Mouse (Mus musculus): ENCODE data around the gene Gjb3. TPM values are rescaled to one million over a fixed set of nuclear protein-coding genes. Genes with fewer than 3 reads are reported as not detected.

The Gjb3 gene
- total and polyA plus RNA-seq, 3 experiments = not detected

DNA sequence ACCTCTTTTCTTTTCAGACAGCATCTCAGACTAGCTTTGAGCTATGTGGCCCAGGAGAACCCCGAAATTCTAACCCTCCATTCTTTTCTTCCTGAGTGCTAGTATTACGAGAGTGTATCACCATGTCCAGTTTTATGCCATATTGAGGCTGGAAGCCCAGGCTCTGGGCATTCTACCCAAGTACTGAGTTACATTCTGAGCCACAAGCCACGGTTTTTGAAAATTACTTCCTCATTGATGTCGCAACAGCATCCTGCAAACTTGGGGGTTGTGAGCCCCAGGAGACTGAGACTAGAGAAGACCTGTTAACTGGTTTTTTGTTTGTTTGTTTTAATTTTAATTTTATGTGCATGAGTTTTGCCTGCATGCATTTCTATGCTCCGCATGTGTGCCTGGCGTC is 2.9 kb downstream of the Gjb3 start:
- Histone ChIP-seq H3K9ac (ENCODE audit: insufficient read depth, low read depth) (no peak overlapping the region), H3K9me3 (replicated peaks; ENCODE audit: low read length) (no peaks in the 10 kb centered on the region), H3K4me1 (ENCODE audit: control insufficient read depth in 1 of 2, insufficient read depth in 2 of 2) (peaks cover 2 to 6% of the 10 kb centered on the region in 2 experiments; a peak in 3 of 4 replicates), H3K27ac (ENCODE audit: insufficient read depth, low read depth) (no peak overlapping the region), H3K4me3 (replicated peaks in 1 of 3; ENCODE audit: low read depth in 2 of 3, low read length in 2 of 3, poor library complexity in 1 of 3) (no peak overlapping the region), H3K4me2 (ENCODE audit: insufficient read depth, low read depth, poor library complexity, severe bottlenecking) (no peak overlapping the region), H3K27me3 (replicated peaks) (peaks cover 16% of the 10 kb centered on the region), H3K79me2 (replicated peaks; ENCODE audit: control insufficient read depth, extremely low read depth, insufficient read depth, poor library complexity, severe bottlenecking) (no peaks in the 10 kb centered on the region), H3K36me3 (replicated peaks in 1 of 2; ENCODE audit: control insufficient read depth in 1 of 2, insufficient read depth in 1 of 2, low read length in 1 of 2) (no peaks in the 10 kb centered on the region)
- no peak for TF ChIP-seq MAZ (IDR thresholded peaks at IDR 0.05; ENCODE audit: low read depth, low read length)
- TF ChIP-seq JUN (IDR thresholded peaks at IDR 0.05; ENCODE audit: insufficient read depth, low read depth, low read length) = no peak
- TF ChIP-seq POLR2AphosphoS2 (IDR thresholded peaks at IDR 0.05; ENCODE audit: low read depth, low read length) = no peak
- no peak for TF ChIP-seq GABPA (IDR thresholded peaks at IDR 0.05; ENCODE audit: insufficient replicate concordance, low read depth, low read length)
- no peak for TF ChIP-seq E2F4 (IDR thresholded peaks at IDR 0.05; ENCODE audit: insufficient replicate concordance, low read depth, low read length)
- no peak for TF ChIP-seq ZMIZ1 (IDR thresholded peaks at IDR 0.05; ENCODE audit: low read depth, low read length)
- TF ChIP-seq USF2 (conservative IDR thresholded peaks at IDR 0.05; ENCODE audit: low read depth, low read length) = no peak
- no peak for TF ChIP-seq SIN3A (IDR thresholded peaks at IDR 0.05; ENCODE audit: low read length)
- no peak for TF ChIP-seq ZKSCAN1 (IDR thresholded peaks at IDR 0.05; ENCODE audit: borderline replicate concordance, low read depth, low read length)
- no peak for TF ChIP-seq MXI1 (IDR thresholded peaks at IDR 0.05; ENCODE audit: low read depth, low read length)
- TF ChIP-seq CHD2 (IDR thresholded peaks at IDR 0.05; ENCODE audit: low read length) = no peak
- no peak for TF ChIP-seq POLR2A (IDR thresholded peaks at IDR 0.05; ENCODE audit: low read depth, low read length)
- no peak for TF ChIP-seq USF1 (IDR thresholded peaks at IDR 0.05; ENCODE audit: low read depth, low read length)
- no peak for TF ChIP-seq KAT2A (IDR thresholded peaks at IDR 0.05; ENCODE audit: insufficient replicate concordance, low read length)
- no peak for TF ChIP-seq RCOR1 (conservative IDR thresholded peaks at IDR 0.05; ENCODE audit: low read depth, low read length)
- TF ChIP-seq EP300 (IDR thresholded peaks at IDR 0.05; ENCODE audit: low read length) = no peak
- no peak for TF ChIP-seq MYC (IDR thresholded peaks at IDR 0.05; ENCODE audit: low read depth, low read length)
- no peak for TF ChIP-seq PAX5 (IDR thresholded peaks at IDR 0.05; ENCODE audit: low read length)
- no peak for TF ChIP-seq JUND (conservative IDR thresholded peaks at IDR 0.05; ENCODE audit: low read depth, low read length)
- in situ Hi-C loops (cut with MboI; ENCODE audit: low pct_ligation_motif_present, low pct_unique_long_range_greater_than_20kb, low sequenced_read_pairs) = no loop called here
- no peak for DNase-seq (ENCODE audit: extremely low read depth)
- dilution Hi-C loops (cut with MboI; ENCODE audit: extremely low pct_ligation_motif_present, extremely low pct_unique_long_range_greater_than_20kb, low sequenced_read_pairs) = no loop called here

DNA sequence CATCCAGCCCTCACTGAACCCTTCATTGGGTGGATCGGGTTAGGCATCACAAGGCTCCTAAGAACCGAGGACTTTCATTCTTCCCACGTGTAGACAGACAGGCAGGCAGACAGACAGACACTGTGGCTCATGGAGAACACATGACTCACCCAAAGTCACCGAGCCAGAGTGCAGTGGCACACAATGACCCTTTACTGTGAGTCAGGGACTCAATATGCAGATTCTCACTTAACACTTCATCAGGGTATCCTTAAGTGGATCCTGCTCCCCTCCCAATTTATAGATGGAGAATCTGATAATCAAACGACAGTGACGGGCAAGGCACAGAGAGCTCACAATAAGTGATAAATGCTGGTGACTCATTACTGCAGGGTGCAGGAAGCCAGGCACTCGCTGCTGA is 3.4 kb downstream of the Gjb3 start:
- Histone ChIP-seq H3K36me3 (replicated peaks in 1 of 2; ENCODE audit: control insufficient read depth in 1 of 2, insufficient read depth in 1 of 2, low read length in 1 of 2) (no peaks in the 10 kb centered on the region), H3K4me3 (replicated peaks in 1 of 3; ENCODE audit: low read depth in 2 of 3, low read length in 2 of 3, poor library complexity in 1 of 3) (no peak overlapping the region), H3K9me3 (replicated peaks; ENCODE audit: low read length) (no peaks in the 10 kb centered on the region), H3K4me1 (ENCODE audit: control insufficient read depth in 1 of 2, insufficient read depth in 2 of 2) (peaks cover 2 to 6% of the 10 kb centered on the region in 2 experiments; a peak in 3 of 4 replicates), H3K27ac (ENCODE audit: insufficient read depth, low read depth) (no peak overlapping the region), H3K79me2 (replicated peaks; ENCODE audit: control insufficient read depth, extremely low read depth, insufficient read depth, poor library complexity, severe bottlenecking) (no peaks in the 10 kb centered on the region), H3K4me2 (ENCODE audit: insufficient read depth, low read depth, poor library complexity, severe bottlenecking) (no peak overlapping the region), H3K9ac (ENCODE audit: insufficient read depth, low read depth) (no peak overlapping the region), H3K27me3 (replicated peaks) (peaks cover 16% of the 10 kb centered on the region)
- DNase-seq (ENCODE audit: extremely low read depth) = no peak
- in situ Hi-C loops (cut with MboI; ENCODE audit: low pct_ligation_motif_present, low pct_unique_long_range_greater_than_20kb, low sequenced_read_pairs) = no loop called here
- dilution Hi-C loops (cut with MboI; ENCODE audit: extremely low pct_ligation_motif_present, extremely low pct_unique_long_range_greater_than_20kb, low sequenced_read_pairs) = no loop called here
- TF ChIP-seq USF2 (conservative IDR thresholded peaks at IDR 0.05; ENCODE audit: low read depth, low read length) (no peak), ZMIZ1 (IDR thresholded peaks at IDR 0.05; ENCODE audit: low read depth, low read length) (no peak), NELFE (IDR thresholded peaks at IDR 0.05; ENCODE audit: low read depth, low read length) (no peak), MEF2A (IDR thresholded peaks at IDR 0.05; ENCODE audit: borderline replicate concordance, low read depth, low read length) (no peak), CHD1 (IDR thresholded peaks at IDR 0.05; ENCODE audit: low read depth, low read length) (no peak)

Measured in CH12.LX (cell line).